Mouse (Mus musculus) gastrocnemius, adult 2 months (tissue): ENCODE data around the gene Agpat1. TPM values are rescaled to one million over a fixed set of nuclear protein-coding genes. Genes with fewer than 3 reads are reported as not detected.

Experiments used
- DNase-seq: peaks from one replicate; pipeline ENCODE4 v3.0.0; 2022
- H3K27ac ChIP-seq: fragments of 200-600 bp; 2 replicates; pipeline ENCODE4 v1.8.1; 2022; ENCODE audit warnings: mild to moderate bottlenecking
- H3K4me3 ChIP-seq: fragments of 200-600 bp; 2 replicates; pipeline ENCODE4 v1.8.1; 2022; ENCODE audit warnings: mild to moderate bottlenecking, moderate library complexity
- CTCF ChIP-seq: fragments of 200-600 bp; IDR thresholded peaks from 2 replicates; pipeline ENCODE4 v1.8.1; 2022; ENCODE audit warnings: antibody characterized with exemption, mild to moderate bottlenecking, moderate library complexity
- intact Hi-C: fragments of 180-260 bp; cut with DNase I; formaldehyde crosslinking; loops from one replicate; pipeline ENCODE4 v1.15.1; 2025
- total RNA-seq, 2 experiments: library from RNA; stranded (reverse); gene quantifications; 2 replicates each; pipeline ENCODE4 v1.2.3; 2021

The Agpat1 gene
- total RNA-seq, 2 experiments from 2014 or later, result 75.6 to 75.7 TPM

DNA sequence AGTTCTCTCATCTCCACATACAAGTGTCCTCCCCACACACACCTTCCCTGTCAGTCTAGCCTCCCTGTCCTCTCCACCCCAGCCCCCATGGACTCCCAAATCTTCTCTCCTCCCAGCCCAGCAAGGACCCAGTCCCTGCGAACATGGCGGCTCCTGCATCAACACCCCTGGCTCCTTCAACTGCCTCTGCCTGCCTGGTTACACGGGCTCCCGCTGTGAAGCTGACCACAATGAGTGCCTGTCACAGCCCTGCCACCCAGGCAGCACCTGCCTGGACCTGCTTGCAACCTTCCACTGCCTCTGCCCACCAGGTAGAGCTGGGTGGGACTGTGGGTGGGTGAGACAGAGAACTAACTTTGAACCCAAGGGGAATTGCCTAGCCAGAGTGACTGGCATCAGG, 34.1 kb upstream of the Agpat1 start:
- Histone ChIP-seq H3K4me3 (no peak overlapping the region), H3K27ac (no peak overlapping the region)
- no peak for TF ChIP-seq CTCF
- no peak for DNase-seq
- intact Hi-C loops, result loop anchor here (5.0 kb wide), 1 partner anchor 47 kb away; the partner anchor contains the start of gene Egfl8

DNA sequence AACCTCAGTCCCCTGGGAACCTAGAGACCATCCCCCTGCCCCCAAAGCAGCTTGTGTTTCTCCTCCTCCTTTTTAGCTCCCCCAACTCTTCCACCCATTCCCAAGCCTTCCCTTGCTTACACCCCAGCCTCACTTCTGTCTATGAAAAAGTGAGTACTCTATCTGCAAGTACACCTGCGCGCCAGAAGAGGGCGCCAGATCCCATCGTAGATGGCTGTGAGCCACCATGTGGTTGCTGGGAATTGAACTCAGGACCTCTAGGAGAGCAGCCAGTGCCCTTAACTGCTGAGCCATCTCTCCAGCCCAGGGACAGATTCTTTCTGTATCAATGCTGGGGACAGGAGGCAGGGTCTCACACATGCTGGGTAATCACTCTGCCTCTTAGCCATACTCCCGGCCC, 32.2 kb upstream of the Agpat1 start:
- DNase-seq, result no peak
- intact Hi-C loops, result loop anchor here (5.0 kb wide), 1 partner anchor 45 kb away; the partner anchor contains the start of gene Egfl8
- Histone ChIP-seq H3K27ac (no peak overlapping the region), H3K4me3 (no peak overlapping the region)
- TF ChIP-seq CTCF, result peak; percentile 69

DNA sequence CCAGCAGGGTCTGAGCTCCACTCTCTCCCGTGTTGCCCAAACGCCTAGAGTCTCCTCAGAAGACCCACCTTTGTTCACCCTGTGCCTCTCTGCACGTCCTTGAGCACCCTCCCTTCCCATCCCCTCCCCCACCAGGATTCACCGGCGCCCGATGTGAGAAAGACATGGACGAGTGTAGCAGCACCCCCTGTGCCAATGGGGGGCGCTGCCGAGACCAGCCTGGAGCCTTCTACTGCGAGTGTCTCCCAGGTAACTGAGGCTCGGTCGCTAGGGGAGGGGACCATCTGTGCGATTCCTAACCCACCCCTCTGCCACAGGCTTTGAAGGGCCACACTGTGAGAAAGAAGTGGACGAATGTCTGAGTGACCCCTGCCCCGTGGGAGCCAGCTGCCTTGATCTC, 31.7 kb upstream of the Agpat1 start:
- no peak for TF ChIP-seq CTCF
- no peak for DNase-seq
- no peak overlapping the region for H3K27ac ChIP-seq
- intact Hi-C loops, result loop anchor here (5.0 kb wide), 1 partner anchor 45 kb away; the partner anchor contains the start of gene Egfl8
- H3K4me3 ChIP-seq, result no peak overlapping the region

DNA sequence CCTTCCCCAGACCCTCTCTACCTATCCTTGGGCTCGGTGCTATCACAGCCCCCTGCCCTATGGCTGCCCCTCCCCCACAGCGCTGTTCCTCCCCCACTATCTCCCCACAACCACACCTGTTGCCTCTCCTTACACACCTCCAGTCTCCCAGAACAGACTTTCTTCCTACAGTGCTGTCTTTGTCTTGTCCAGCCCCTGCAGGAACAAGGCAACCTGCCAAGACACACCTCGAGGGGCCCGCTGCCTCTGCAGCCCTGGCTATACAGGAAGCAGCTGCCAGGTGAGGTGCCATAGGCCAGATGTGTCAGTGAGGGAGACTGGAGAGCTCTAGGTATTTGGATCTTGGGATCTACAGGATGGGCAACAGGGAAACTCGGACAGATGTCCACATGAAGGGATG, 27.5 kb upstream of the Agpat1 start:
- no peak for DNase-seq
- no peak overlapping the region for H3K4me3 ChIP-seq
- TF ChIP-seq CTCF, result no peak
- no peak overlapping the region for H3K27ac ChIP-seq
- intact Hi-C loops, result no loop called here

DNA sequence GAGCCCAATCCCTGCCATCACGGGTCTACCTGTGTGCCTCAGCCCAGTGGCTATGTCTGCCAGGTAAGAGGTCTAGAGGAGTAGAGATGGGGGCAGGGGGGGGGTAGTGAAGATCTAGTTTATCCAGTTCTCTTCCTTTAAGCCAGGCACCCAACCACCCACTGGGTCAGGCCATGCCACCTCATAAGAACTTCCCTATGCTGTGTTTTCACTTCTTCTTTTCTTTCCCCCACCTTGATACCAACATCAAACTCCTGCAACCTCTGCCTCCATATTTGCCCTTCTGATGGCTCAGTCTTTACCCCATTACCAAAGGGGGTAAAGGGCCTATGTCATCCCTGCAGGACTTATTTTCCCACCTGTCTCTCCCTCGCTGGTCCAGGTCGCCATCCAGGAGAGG, 26.0 kb upstream of the Agpat1 start:
- no peak overlapping the region for H3K4me3 ChIP-seq
- H3K27ac ChIP-seq, result no peak overlapping the region
- TF ChIP-seq CTCF, result no peak
- intact Hi-C loops, result no loop called here
- DNase-seq, result no peak

DNA sequence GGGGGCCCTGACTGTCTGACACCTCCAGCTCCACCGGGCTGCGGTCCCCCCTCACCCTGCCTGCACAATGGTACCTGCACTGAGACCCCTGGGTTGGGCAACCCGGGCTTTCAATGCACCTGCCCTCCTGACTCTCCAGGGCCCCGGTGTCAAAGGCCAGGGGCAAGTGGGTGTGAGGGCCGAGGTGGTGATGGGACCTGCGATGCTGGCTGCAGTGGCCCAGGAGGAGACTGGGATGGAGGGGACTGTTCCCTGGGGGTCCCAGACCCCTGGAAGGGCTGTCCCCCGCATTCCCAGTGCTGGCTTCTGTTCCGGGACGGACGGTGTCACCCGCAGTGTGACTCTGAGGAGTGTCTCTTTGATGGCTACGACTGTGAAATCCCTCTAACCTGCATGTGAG, 21.5 kb upstream of the Agpat1 start:
- Histone ChIP-seq H3K27ac (no peak overlapping the region), H3K4me3 (no peak overlapping the region)
- TF ChIP-seq CTCF, result no peak
- intact Hi-C loops, result no loop called here
- DNase-seq, result no peak

DNA sequence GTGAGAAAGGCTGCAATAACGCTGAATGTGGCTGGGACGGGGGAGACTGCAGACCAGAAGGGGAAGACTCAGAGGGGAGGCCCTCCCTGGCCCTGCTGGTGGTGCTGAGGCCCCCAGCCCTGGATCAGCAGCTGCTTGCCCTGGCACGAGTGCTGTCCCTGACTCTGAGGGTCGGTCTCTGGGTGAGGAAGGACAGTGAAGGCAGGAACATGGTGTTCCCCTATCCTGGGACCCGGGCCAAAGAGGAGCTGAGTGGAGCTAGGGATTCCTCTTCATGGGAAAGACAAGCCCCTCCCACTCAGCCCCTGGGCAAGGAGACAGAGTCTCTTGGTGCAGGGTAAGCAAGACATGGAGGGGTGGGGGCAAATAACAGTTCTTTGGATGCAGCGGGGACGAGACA, 20.7 kb upstream of the Agpat1 start:
- DNase-seq, result peak; percentile 50
- TF ChIP-seq CTCF, result no peak
- no peak overlapping the region for H3K4me3 ChIP-seq
- intact Hi-C loops, result no loop called here
- H3K27ac ChIP-seq, result no peak overlapping the region

DNA sequence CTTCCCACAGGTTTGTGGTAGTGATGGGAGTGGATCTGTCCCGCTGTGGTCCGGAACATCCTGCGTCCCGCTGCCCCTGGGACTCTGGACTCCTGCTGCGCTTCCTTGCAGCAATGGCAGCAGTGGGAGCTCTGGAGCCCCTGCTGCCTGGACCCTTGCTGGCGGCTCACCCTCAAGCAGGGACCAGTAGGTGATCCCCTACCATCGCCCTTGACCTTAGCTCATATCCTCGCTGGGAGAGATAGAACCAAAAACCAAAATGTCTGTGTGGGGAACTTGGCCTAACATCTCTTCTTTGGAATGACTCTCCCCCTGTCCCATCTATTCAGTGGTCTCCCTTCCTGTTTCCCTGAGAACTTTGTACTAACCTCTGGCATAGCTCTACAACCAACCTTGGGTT, 20.2 kb upstream of the Agpat1 start:
- no peak overlapping the region for H3K27ac ChIP-seq
- no peak for TF ChIP-seq CTCF
- H3K4me3 ChIP-seq, result no peak overlapping the region
- intact Hi-C loops, result no loop called here
- no peak for DNase-seq

DNA sequence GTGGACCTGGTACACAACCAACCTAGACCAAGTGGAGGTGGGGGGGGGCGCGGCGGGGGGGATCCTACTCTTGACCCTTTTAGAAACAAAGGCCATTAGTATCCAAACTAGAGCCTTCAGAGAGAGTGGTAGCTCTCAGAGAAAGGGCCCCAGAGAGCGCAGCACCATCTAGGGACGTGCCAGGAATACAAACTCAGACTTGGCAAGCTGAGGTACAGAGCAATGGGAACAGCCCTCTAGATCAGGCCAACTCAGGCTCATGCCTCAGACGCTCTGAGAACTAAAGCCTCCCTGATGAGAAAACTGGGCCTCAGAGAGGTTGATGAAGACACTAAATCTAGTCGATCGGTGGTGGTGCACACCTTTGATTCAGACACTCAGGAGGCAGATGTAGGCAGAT, 18.9 kb upstream of the Agpat1 start:
- Histone ChIP-seq H3K27ac (no peak overlapping the region), H3K4me3 (no peak overlapping the region)
- intact Hi-C loops, result no loop called here
- DNase-seq, result peak; percentile 17
- TF ChIP-seq CTCF, result no peak

DNA sequence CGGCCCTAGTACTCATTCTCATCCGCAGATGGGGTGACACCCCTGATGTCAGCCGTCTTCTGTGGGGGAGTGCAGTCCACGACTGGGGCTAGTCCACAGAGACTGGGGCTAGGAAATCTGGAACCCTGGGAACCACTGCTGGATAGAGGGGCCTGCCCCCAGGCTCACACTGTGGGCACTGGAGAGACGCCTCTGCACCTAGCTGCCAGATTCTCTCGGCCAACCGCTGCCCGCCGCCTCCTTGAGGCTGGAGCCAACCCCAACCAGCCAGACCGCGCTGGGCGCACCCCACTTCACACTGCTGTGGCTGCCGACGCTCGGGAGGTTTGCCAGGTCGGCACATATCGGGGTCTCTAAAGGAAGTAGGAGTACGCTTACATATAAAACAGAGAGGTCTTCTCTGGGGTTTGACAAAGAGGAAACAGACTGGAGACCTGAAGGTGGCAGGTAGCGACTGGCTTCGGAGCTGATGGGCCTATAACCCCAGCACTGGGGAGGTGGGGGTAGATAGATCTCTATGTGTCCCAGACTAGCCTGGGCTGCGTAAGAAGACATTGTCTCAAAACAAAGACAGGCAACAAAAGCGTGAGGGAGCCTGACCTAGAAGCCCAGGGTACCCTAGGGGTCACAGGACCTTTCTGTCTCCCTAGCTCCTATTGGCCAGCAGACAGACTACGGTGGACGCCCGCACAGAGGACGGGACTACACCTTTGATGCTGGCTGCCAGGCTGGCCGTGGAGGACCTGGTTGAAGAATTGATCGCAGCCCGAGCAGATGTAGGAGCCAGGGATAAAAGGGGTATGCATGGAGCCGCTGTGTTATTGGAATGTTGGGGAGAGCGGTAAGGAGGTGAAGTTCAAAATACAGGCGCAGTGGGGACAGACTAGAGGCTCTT, 17.9 kb upstream of the Agpat1 start:
- peak; percentile 28 for DNase-seq
- peak overlapping the region; percentile 99 for H3K27ac ChIP-seq
- intact Hi-C loops, result loop anchor here (2.0 kb wide), 1 partner anchor 657 kb away; no protein-coding TSS in a partner anchor
- H3K4me3 ChIP-seq, result peak overlapping the region; percentile 95
- TF ChIP-seq CTCF, result no peak

DNA sequence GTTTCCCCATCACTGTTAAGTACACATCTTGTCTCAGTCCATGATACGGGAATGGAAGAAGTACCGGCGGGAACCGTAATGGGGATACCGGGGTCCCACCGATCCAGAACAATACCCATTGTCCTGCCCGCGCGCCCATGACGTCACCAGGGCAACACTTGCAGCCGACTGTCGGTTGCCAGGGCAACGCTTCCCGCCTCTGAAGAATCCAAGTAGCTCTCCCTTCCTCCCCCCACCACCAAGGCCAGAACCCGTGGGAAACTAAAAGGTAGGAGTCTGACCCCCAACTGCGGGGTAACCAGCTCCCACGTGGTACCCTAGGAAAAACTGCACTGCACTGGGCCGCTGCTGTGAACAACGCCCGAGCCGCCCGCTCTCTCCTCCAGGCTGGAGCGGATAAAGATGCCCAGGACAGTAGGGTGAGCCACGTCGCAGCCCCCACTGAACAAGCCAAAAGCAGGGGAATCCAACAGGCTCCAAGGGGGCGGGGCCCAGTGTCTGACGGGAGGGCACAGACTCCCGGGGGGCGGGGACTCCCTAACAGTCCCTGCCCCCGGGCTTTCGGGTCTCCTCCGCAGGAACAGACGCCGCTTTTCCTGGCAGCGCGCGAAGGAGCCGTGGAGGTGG, 17.2 kb upstream of the Agpat1 start:
- intact Hi-C loops, result loop anchor here (2.0 kb wide), 1 partner anchor 656 kb away; no protein-coding TSS in a partner anchor
- peak overlapping the region; percentile 95 for H3K4me3 ChIP-seq
- peak overlapping the region; percentile 99 for H3K27ac ChIP-seq
- no peak for TF ChIP-seq CTCF
- DNase-seq, result peak; percentile 92

DNA sequence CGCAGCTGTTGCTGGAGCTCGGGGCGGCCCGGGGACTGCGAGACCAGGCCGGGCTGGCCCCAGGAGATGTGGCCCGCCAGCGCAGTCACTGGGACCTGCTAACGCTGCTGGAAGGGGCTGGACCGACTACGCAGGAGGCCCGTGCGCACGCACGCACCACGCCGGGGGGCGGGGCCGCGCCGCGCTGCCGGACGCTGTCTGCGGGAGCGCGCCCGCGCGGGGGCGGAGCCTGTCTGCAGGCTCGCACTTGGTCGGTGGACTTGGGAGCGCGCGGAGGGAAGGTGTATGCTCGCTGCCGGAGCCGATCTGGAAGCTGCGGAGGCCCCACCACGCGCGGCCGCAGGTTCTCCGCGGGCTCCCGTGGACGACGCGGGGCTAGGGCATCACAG, 16.6 kb upstream of the Agpat1 start:
- TF ChIP-seq CTCF, result no peak
- intact Hi-C loops, result loop anchor here (2.0 kb wide), 1 partner anchor 655 kb away; no protein-coding TSS in a partner anchor
- peak; percentile 99 for DNase-seq
- Histone ChIP-seq H3K27ac (peak overlapping the region; percentile 99), H3K4me3 (peak overlapping the region; percentile 95)

DNA sequence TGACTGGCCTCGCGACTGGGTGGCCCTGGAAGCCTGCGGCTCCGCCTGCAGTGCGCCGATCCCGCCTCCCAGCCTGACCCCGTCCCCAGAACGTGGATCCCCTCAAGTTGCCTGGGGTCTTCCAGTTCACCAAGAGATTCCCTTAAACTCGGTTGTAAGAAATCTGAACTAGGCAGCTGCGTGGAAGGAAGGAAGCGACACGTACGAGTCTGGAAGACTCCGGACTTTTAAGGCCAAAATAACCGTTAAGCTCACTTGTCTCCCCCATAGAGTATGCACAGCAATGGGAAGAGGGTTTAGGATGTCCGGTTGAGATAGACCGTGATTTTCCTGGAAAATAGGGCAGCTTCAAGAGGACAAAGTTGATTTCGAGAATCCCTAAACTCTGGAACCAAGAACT, 16.2 kb upstream of the Agpat1 start:
- DNase-seq, result no peak
- intact Hi-C loops, result loop anchor here (2.0 kb wide), 1 partner anchor 655 kb away; no protein-coding TSS in a partner anchor
- peak overlapping the region; percentile 95 for H3K4me3 ChIP-seq
- TF ChIP-seq CTCF, result no peak
- peak overlapping the region; percentile 99 for H3K27ac ChIP-seq
